Mouse (Mus musculus) liver, embryonic 18 days (tissue): Measurements from ENCODE around the gene Rufy3. TPM values are rescaled to one million over a fixed set of nuclear protein-coding genes. Genes with fewer than 3 reads are reported as not detected.

ENCODE experiments used
- polyA plus RNA-seq: library from polyadenylated mRNA; depleted of rRNA; stranded (reverse); fragments of >200 nt; gene quantifications from 2 replicates; pipeline ENCODE4 v1.2.3, GENCODE M21; 2012; rRNA removed

Rufy3 gene
- polyA plus RNA-seq, result 6.7 and 8.0 TPM in 2 replicates

DNA sequence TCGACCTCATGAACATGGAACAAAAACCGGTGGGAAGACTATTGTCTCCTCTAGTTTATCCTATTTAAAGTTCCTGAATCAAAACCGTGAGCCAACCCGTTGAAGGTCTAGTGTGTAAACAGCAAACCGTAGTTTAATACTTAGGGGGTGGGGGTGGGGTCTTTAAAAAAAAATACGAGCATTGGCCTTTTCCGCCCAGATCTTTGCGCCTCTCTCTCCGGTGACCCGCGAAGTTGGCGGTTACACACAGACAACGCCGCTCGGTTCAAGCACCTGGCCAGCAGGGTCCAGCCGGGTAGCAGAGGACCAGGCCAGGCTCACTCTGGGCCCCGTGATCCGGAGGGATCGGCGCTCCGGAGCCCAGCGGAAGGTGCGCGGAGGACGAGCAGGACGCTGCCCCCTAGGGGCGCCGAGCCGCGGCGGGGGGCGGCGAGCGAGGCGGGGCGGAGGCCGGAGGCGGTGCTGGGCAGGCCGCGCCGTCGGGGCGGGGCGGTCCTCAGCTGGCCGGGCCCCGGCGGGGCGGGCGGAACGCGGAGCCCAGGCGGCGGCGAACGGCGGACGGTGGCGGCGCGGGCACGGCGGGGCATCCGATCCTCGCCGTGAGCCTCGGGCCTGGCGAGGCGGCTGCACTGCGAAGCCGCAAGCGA, at the start of gene Rufy3:
Rufy3 (plus strand) TSS at position 540 of the 647 bp plus-strand sequence.

DNA sequence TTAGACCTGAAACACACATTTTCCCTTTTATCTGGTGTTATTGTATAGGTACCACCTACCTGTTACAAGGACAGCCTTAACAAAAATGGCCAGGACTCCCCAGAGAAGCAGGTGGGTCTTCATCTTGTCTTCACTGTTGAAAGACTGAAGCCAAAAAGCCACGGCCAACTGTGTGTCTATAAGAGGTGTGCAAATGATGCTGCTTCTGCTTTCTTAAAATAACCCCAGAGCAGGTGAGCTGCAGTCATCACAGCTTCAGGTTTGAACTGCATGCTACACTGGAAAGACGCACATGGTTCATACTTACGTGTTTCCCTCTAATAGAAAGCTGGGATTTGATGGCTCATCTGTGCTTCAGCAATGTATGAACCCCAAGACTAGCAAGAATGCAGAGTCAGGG, 37.2 kb upstream of the Rufy3 start, which contains the start of gene Jchain:
Jchain (minus strand) TSS at position 235 of the 400 bp plus-strand sequence.

DNA sequence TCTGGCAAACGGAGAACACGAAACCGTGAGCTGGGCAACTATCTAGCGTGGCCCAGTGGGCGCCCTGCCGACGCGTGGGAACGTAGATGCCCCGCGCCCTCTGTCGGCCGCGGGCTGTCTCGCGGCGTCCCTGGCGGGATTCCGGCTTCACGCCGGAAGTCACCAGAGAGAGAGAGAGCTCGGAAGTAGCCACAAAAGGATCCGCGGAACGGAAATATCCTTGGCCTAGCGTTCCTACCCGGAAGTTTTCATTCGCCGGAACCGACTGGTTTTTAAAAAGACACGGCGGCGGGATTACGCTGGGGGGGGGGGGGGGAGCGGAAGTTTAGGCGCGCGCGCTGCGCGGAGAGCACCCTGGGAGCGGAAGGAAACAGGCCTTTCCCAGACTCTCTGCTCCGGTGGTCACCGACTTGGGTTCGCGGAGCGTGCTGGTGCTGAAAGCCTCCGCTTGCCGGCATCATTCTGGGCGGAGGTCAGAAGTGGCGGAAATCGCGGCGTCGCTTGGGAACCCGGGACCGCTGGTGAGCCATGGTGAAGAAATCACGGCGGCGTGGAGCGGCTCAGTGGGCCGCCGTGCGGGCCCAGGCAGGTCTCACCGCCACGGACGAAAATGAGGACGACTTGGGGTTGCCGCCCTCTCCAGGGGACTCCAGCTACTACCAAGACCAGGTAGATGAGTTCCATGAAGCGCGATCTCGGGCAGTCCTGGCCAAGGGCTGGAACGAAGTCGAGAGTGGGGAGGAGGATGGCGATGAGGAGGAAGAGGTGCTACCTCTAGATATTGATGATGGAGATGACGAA, 10.6 kb upstream of the Rufy3 start, which contains the start of gene Utp3:
Utp3 (plus strand) TSS at position 377 of the 801 bp plus-strand sequence.

GRCm38 (mm10) chr5:88675443-88676387, 110.9 kb downstream of the Rufy3 start, which contains the start of gene Grsf1:
Gene Grsf1 (minus strand): TSS chr5:88676171.

Other genes with a start within 250 kb of the Rufy3 start
- gene Prol1, start 247.7 kb upstream of the Rufy3 start, polyA plus RNA-seq, result not detected in 2 replicates
- not detected in 2 replicates for gene Amtn, start 188.9 kb upstream of the Rufy3 start, polyA plus RNA-seq
- not detected in 2 replicates for gene Ambn, start 109.0 kb upstream of the Rufy3 start, polyA plus RNA-seq
- not detected in 2 replicates for gene Enam, start 77.1 kb upstream of the Rufy3 start, polyA plus RNA-seq
- 0.11 and 0.13 TPM in 2 replicates for gene Jchain, start 37.1 kb upstream of the Rufy3 start, polyA plus RNA-seq
- gene Utp3, start 10.6 kb upstream of the Rufy3 start, polyA plus RNA-seq, result 18.9 and 21.1 TPM in 2 replicates
- gene Grsf1, start 111.1 kb downstream of the Rufy3 start, polyA plus RNA-seq, result 23.6 and 23.8 TPM in 2 replicates
- gene Mob1b, start 155.8 kb downstream of the Rufy3 start, polyA plus RNA-seq, result 7.7 and 8.2 TPM in 2 replicates
- gene Dck, start 200.0 kb downstream of the Rufy3 start, polyA plus RNA-seq, result 22.9 and 23.5 TPM in 2 replicates